Mouse (Mus musculus) G1E-ER4 (cell line): ENCODE data around the gene Pacs1. TPM values are rescaled to one million over a fixed set of nuclear protein-coding genes. Genes with fewer than 3 reads are reported as not detected.

Experiments
- GATA1 ChIP-seq: IDR thresholded peaks from one replicate; pipeline ENCODE4 v1.8.0; 2012; ENCODE audit warnings: low read length, inconsistent platforms
- polyA plus RNA-seq: library from polyadenylated mRNA; stranded (reverse); fragments of >175 nt; gene quantifications from 2 replicates; pipeline ENCODE4 v1.2.3, GENCODE M21; 2012

Pacs1 gene
- polyA plus RNA-seq, 1 experiment: 54.1 TPM

DNA sequence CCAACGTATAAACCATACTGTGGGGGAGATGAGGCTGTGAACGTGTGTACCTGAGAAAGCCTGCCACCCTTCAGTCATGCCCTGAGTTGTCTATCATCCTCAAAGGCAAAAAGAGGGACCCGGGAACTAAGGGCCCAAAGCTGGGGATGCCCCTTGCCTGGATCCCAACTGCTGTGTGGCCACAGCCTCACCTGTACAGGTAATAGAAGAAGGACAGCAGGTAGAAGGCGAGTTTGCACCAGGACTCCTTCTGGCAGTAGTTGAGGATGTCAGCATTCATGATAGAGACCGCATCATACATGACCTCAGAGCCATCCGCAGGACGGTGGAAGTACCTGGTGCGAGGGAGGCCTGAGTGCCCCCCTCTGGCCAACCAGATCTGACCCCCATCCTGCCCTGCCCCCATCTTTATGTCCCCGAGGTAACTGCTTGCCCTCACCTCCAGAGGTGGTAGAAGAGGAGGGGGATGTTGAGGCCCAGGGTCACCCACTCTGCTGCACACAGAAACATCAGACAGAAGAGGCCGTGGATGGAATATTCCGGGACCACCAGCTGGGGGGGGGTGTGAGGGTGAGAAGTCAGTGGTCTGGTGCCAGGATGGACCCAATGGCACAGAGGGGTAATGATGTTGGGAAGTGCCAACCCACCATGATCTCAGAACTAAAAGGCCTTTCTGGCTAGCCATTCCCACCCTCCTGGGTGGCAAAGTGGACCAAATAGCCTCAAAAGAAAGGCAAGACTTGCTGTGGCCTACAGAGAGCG is 179.3 kb downstream of the Pacs1 start:
- TF ChIP-seq GATA1: no peak

DNA sequence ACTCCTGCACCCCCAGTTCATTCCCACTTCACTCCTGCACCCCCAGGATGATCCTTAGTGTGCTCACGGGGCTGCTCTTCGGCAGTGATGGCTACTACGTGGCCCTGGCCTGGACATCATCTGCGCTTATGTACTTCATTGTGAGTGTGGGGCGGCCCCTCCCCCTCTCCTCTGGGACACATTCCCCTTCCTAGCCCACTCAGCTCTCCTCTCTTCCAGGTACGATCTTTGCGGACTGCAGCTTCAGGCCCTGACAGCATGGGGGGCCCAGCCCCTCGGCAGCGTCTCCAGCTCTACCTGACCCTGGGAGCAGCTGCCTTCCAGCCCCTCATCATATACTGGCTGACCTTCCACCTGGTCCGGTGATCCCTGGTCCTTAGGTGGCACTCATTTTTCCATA is 180.8 kb downstream of the Pacs1 start:
- TF ChIP-seq GATA1: no peak

DNA sequence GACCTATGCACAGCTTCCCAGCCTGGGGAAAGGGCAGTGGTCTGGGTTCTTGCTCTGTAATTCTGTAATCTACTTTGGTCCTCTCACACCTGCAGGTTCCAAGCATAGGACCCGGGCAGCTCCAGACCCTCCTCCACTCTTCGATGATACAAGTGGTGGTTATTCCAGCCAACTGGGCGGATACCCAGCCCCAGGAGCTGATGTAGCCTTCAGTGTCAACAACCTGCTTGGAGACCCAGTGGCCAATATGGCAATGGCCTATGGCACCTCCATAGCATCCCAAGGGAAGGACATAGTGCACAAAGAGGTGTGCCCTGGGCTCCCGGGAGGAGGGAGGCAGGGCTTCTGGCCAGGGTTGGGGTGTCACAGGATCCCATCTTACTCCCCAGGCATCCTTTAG is 183.6 kb downstream of the Pacs1 start:
- TF ChIP-seq GATA1: no peak

DNA sequence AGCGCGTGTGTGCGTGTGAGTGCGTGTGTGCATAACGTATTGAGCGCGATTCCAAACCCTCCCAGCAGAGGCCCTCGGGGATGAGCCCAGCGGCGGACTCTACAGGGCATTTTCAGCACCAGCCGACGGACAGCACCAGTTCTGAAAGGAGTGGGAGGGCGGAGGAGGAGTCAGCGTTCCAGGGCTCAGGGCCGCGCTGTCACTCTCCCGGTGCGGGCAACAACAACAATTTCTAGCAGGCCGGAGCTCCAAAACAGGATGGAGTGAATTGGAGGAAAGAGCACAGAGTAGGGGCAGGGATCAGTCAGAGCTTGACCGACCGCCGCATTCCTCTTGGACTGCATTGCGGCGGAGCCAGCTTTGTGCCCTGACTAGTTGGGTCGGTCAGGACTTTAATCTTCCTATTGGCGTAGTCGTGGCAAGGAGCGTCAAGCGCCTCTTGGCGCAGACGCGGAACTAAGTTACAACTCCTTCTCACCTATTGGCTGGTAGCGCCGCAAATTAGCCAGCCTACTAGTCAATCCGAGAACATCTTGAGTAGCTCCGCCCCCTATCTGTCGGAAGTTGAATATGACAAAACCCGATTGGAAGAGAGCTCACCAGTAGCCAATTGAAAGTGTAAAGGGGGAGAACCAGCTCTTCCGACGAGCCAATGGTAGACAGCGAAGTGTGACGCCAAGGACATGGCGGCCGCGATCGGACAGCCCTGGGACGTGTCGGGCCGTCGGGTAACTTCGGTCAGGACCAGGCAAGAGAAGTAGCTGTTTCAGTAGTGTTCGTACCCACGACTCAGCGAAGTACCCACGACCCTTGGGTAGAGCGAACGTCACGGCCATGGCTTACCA is 184.8 kb downstream of the Pacs1 start, which contains the start of gene Yif1a:
Yif1a (plus strand) TSS at position 655 of the 845 bp plus-strand sequence.
- TF ChIP-seq GATA1: no peak

DNA sequence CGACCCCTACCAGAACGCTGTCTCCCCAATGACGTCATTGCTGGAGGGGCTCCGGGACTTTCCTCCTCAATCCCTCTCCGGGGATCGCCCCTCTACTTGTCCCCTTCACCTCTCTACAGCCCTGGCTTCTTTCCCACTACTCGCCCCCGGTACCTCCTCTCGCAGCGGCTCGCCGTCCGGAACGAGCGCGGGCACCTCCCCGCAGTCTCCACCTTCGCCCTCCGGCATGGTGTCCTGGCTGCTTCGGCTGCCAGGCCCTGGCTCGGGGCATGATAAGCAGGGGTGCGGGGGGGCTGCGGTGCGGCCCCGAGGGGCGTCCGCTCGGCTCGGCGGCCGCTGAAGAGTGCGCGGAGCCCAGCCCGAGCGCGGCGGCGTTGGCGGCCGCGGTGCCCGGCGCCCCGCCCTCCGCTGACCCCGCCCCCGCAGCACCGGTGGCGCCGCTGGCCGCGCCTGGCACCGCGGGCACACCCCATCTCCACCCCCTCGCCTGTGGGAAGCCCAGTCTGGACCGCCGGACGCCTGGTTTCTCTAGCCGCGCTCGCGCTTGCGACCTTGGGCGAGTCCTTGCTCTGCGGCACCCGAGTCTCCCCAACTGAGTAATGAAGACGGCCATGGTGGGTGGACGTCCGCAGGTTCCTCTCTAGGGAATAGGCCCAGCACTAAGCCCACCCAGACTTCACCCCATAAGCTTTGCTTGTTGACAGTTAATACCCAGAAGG is 187.6 kb downstream of the Pacs1 start, which contains the start of gene Tmem151a:
Tmem151a (minus strand) TSS at position 387 of the 719 bp plus-strand sequence.
- TF ChIP-seq GATA1: no peak

DNA sequence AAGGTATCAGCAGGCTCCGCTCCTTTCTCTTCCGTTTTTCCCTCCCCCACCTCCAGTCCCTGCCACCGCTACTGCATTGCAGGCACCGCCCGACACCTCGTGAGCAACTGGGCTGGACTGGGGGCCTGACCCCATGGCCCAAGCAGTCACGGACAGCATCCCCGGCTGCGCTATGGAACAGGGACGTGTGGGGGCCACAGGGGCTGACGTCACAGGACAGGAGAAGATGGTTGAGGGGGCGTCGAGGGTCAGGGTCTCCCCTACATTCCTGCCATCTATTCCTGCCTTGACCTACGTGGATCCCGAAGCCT is 188.1 kb downstream of the Pacs1 start:
- no peak for TF ChIP-seq GATA1

DNA sequence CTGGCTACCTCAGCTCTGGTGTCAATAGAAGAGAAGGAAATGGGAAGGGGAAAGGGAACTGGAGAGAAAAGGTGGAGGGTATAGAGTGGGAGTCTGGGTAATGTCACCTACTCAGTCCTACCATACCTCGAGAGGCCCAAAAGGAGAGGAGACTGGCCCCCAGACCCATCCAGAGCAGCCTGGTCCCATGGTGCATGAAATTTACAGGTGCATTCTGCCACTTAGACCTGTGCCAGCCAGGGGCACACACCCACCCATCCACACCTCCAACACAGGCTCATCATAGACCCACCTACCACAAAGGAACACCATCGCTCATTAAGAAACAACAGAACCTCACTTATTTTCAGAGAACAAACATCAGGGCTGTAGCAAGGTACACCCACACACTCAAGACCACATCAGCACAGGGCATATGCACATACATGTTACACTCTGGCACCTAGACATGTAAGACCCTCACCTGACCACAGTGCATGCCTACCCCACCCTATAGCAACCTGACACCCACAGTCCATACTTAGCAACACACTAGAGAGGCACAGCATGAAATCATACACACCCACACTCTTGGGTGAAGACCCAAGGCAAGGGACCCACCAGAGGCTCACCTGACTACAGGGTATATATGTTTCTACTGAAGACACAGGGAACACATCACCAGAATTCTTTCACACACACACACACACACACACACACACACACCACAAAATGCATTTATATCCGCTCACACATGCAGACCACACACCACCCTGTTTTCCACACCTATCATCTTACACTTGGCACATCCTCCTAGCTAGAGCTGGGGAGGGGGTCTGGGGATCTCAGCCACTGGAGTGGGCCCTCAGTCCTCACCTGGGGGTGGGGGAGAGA is 188.7 kb downstream of the Pacs1 start:
- no peak for TF ChIP-seq GATA1

Other genes with a start within 250 kb of the Pacs1 start
- 4.1 and 4.3 TPM in 2 replicates for gene Slc29a2, start 249.3 kb downstream of the Pacs1 start, polyA plus RNA-seq
- gene B4gat1, start 234.3 kb downstream of the Pacs1 start, polyA plus RNA-seq: 10.8 and 12.4 TPM in 2 replicates
- gene AC124502.3, start 234.2 kb downstream of the Pacs1 start, polyA plus RNA-seq: 0.15 and 0.33 TPM in 2 replicates
- gene Brms1, start 231.8 kb downstream of the Pacs1 start, polyA plus RNA-seq: 61.3 and 101 TPM in 2 replicates
- 1.1 TPM in 2 replicates for gene Rin1, start 222.6 kb downstream of the Pacs1 start, polyA plus RNA-seq
- gene Cd248, start 205.0 kb downstream of the Pacs1 start, polyA plus RNA-seq: 0.90 and 0.95 TPM in 2 replicates
- not detected in 2 replicates for gene Tmem151a, start 187.6 kb downstream of the Pacs1 start, polyA plus RNA-seq
- 19.4 and 22.6 TPM in 2 replicates for gene Yif1a, start 184.6 kb downstream of the Pacs1 start, polyA plus RNA-seq
- gene Cnih2, start 174.6 kb downstream of the Pacs1 start, polyA plus RNA-seq: 1.9 and 2.1 TPM in 2 replicates
- gene Rab1b, start 166.0 kb downstream of the Pacs1 start, polyA plus RNA-seq: 249 and 315 TPM in 2 replicates
- gene Klc2, start 154.6 kb downstream of the Pacs1 start, polyA plus RNA-seq: 9.0 and 11.6 TPM in 2 replicates
- 445 and 471 TPM in 2 replicates for gene Sf3b2, start 22.3 kb upstream of the Pacs1 start, polyA plus RNA-seq
- not detected in 2 replicates for gene Gal3st3, start 25.2 kb upstream of the Pacs1 start, polyA plus RNA-seq
- not detected in 2 replicates for gene Catsper1, start 62.6 kb upstream of the Pacs1 start, polyA plus RNA-seq
- gene Cst6, start 76.5 kb upstream of the Pacs1 start, polyA plus RNA-seq: 0.05 and 0.23 TPM in 2 replicates
- 90.9 and 126 TPM in 2 replicates for gene Eif1ad, start 93.6 kb upstream of the Pacs1 start, polyA plus RNA-seq
- 212 and 288 TPM in 2 replicates for gene Banf1, start 94.0 kb upstream of the Pacs1 start, polyA plus RNA-seq
- gene Sart1, start 115.6 kb upstream of the Pacs1 start, polyA plus RNA-seq: 198 and 219 TPM in 2 replicates
- gene Tsga10ip, start 129.4 kb upstream of the Pacs1 start, polyA plus RNA-seq: 0.21 TPM in 1 of 2 replicates, not detected in the other
- gene Drap1, start 151.9 kb upstream of the Pacs1 start, polyA plus RNA-seq: 379 and 390 TPM in 2 replicates
- 71.2 and 101 TPM in 2 replicates for gene AI837181, start 152.0 kb upstream of the Pacs1 start, polyA plus RNA-seq
- 7.4 and 10.2 TPM in 2 replicates for gene Fosl1, start 174.4 kb upstream of the Pacs1 start, polyA plus RNA-seq
- 13.0 and 16.9 TPM in 2 replicates for gene Ccdc85b, start 184.8 kb upstream of the Pacs1 start, polyA plus RNA-seq
- 12.1 and 152 TPM in 2 replicates for gene Fibp, start 187.5 kb upstream of the Pacs1 start, polyA plus RNA-seq
- gene Ctsw, start 195.4 kb upstream of the Pacs1 start, polyA plus RNA-seq: not detected in 2 replicates
- 2.6 and 3.6 TPM in 2 replicates for gene Efemp2, start 200.8 kb upstream of the Pacs1 start, polyA plus RNA-seq
- 34.6 and 51.3 TPM in 2 replicates for gene Mus81, start 215.3 kb upstream of the Pacs1 start, polyA plus RNA-seq
- gene Cfl1, start 217.3 kb upstream of the Pacs1 start, polyA plus RNA-seq: 1,095 and 1,191 TPM in 2 replicates
- 0.10 and 0.17 TPM in 2 replicates for gene 1700020D05Rik, start 230.7 kb upstream of the Pacs1 start, polyA plus RNA-seq
- gene Snx32, start 237.4 kb upstream of the Pacs1 start, polyA plus RNA-seq: 1.4 and 1.7 TPM in 2 replicates